Mouse (Mus musculus) frontal cortex, postnatal 36 days (tissue): ENCODE measurements at regions not wholly inside any gene's neighbourhood (a gene's known extent, or its start where the extent isn't known, plus 50 kb on each side); places are given as distances from the start of the nearest gene placed in this dataset.

Experiments used
- DNase-seq, 2 experiments: peaks; one replicate each; pipeline ENCODE4 v3.0.0; 2022; ENCODE audit warnings: low spot score in 2 of 2

DNA sequence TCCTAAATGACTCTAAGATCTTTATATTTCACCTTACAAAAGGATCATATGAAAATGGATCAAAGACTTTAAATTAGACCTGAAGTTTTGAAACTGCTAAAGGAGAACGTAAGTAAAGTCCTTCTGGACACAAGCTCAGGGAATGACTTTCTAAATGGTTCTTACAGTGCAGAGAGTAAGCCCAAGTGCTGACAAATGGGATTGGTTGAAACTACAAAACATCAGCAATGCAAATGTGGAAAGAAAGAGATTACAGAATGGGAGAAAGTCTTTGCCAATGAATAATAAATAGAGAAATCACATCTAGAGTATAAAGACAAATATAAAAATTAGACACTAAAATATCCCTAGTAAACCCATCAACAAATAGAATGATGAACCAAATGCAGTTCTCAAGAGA lies 263.9 kb downstream of the Atp10a start:
- DNase-seq, result no peak

DNA sequence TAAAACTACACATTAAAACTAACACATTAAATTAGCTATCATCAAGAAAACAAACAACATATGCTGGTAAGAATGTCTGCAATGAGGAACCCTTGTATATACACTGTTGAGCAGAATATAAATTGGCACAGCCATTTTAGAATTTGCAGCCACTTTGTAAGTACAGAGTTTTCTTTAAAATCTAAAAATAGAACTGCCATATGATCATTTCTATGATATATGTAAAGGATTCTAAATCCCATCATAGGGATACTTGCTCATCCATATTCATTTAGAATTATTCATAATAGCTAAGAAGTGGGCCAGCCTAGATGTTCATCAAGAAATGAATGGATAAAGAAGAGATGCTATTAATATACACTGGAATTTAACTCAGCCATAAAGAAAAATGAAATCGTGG lies 264.3 kb downstream of the Atp10a start:
- DNase-seq, result no peak

DNA sequence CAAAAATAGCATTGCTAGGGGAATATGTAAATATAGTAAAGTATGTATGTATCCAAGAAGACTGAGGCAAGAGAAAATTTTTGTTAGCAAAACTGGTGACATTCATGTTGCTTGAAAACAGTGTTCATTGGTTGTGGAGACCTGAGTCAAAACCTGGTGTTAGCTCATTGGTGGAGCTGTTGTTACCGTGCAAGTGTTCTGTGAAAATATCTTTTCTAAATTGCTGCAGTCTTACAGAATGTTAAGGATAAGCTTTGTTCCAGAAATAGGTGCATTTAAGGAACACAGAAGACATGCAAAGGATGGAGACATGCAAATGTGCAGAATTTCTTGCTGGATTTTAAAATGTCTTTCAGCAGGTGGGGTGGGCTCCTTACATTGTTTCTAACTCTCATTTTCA lies 269.0 kb downstream of the Atp10a start:
- peak in 1 of 2 experiments; percentile 4 for DNase-seq

DNA sequence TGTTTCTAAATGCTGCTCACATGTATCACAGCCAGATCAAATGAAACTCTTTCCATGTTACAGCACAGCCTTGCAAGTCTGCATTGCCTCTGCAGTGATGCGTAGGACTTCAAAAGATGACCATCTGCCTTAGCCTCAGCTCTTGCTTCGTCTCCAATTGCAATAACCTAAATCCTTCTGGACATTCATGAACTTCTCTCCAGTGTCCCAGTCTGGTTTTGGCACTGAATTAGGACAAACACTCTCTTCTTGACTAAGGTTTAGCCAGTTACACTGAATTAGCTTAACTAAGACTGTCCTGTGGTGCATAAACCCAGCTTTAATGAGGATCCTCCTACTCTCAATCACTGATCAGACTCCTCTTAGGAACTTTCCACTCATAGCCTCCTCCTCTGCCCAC lies 269.4 kb downstream of the Atp10a start:
- peak; percentile 15 to 38 for DNase-seq

DNA sequence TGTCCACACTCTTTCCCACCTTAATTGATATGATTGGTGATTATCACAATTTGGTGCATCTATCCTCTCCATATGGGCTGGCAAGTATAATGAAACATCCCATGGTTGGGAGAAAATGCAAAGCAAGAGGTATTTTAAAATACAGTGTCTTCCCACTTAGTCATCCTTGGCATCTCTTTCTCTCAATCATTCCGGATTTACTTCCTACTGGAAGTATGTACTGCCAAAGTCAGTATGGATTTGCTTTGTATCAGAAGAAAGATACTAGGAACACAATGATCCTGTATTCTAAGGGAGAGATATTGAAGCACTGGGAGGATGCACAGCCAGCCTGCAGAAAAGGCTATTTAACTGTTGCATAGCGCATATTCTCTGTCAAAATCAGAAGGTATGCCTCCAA lies 271.1 kb upstream of the Ube3a start:
- peak in 1 of 2 experiments; percentile 6 for DNase-seq

DNA sequence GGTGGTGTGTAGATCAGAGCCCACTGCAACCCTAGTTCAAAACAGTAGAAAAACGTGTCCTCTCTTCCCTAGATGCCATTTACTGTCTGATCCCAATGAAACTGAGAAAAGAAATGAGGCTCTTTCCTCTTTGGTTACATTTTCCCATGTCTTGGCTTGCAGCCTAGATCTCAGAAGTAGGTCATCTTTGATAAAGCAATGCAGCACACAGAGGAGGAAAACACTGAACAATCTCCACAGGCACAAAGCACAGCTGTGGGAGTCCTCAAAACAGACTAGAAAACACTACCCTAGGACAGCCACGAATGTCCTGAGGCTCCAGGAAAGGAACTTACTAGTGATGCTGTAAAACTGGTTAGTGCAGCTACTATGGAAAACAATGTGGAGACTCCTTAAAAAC lies 221.4 kb upstream of the Ube3a start:
- DNase-seq, result peak; percentile 9 to 51

DNA sequence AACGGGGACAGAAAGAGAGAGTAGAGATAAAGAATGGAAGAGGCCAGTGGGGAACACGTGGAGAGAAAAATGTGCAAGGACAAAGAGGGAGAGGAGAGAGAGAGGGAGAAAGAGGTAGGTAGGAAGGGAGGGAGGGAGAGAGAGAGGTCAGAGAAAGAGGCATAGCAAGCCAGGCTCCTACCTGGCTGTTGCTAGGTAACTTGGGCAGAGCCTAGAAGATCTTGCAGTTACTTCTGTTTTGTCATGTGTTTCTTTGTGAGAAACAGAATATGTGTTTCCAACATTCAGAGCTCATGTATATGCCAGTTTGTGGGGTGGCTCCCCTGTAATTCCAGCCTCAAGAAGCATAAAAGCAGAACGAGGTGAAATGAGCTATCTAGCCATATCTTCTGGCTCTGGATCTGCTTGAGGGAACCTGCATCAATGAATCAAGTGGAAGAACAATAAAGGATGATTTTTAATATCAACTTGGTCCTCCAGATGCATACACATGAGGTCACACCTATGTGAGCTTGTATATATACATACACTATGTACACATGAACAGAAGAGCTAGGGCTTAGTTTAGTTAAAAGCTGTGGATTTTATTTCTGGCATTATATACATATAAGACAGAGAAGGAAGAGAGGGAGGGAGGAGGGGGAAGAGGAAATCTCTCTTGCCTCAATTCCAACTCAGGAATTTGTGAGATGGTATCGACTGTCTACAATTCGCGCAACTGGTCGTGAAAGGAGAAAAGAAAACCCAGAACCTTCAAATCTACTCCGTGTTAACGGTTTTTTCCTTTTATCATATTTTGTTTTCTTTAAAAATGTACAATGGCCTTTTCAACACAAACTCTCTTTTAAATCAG lies 214.9 kb upstream of the Ube3a start:
- DNase-seq, result no peak

DNA sequence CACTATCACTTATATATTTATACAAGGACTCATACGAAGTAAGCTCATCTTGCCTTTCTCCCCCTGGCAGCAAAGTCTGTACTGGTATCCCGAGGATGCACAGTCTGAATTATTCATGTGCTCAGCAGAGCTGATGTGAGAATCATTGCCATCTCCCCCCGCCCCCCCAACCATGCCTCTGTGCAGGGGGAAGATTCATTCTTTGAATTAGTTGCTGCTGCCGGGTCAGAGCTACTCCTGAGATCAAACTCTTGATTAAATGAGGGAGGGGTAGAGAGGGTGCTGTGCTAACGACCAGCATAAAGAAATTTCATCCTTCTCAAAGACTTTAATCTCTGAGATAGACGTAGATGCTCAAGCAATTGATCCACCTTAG lies 214.3 kb upstream of the Ube3a start:
- DNase-seq, result no peak

DNA sequence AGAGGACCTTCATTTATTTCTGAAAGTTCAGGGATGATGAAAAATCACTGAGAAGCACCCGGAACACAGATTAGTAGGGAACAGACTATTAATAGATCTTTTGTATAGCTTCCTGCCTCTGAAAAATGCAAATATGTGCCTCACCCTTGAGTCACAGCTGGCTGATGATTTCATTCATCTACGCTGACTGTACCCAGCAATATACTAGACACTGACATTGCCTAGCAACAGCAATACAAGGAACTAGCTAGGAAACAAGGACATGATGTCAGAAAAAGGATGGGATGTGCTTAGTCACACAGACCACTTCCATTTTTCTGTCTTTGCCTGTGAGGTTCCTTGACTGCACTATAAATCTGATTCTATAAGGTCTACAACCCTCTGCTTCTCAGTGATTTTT lies 201.1 kb upstream of the Ube3a start:
- peak; percentile 4 to 16 for DNase-seq
